Mouse (Mus musculus) heart, adult 2 months (tissue): ENCODE measurements around the gene Ak6. TPM values are rescaled to one million over a fixed set of nuclear protein-coding genes. Genes with fewer than 3 reads are reported as not detected.
A peak's percentile ranks its signal among the peaks of the same experiment; 100 is the strongest.

ENCODE experiments used
- DNase-seq, 2 experiments: peaks; one replicate each; pipeline ENCODE4 v3.0.0; 2021
- H3K27ac ChIP-seq: fragments of 200-600 bp; 2 replicates; pipeline ENCODE4 v1.8.1; 2022
- H3K27me3 ChIP-seq: fragments of 200-500 bp; 2 replicates; pipeline ENCODE4 v1.6.1; 2012; ENCODE audit warnings: mild to moderate bottlenecking, low read length, inconsistent platforms, mixed read lengths; ENCODE audit not compliant: control insufficient read depth, insufficient read depth
- H3K36me3 ChIP-seq: fragments of 200-500 bp; 2 replicates; pipeline ENCODE4 v1.6.1; 2012; ENCODE audit warnings: low read length, inconsistent platforms; ENCODE audit not compliant: control insufficient read depth, insufficient read depth
- H3K4me1 ChIP-seq: fragments of 200-500 bp; 2 replicates; pipeline ENCODE4 v1.6.1; 2011; ENCODE audit warnings: low read length; ENCODE audit not compliant: control insufficient read depth, insufficient read depth
- H3K4me3 ChIP-seq: fragments of 200-600 bp; 2 replicates; pipeline ENCODE4 v1.8.1; 2022
- H3K79me2 ChIP-seq: fragments of 200-500 bp; replicated peaks from 2 replicates; pipeline ENCODE4 v1.6.1; 2012; ENCODE audit warnings: mild to moderate bottlenecking, inconsistent platforms, low read length, moderate library complexity, mixed read lengths; ENCODE audit not compliant: control insufficient read depth, insufficient read depth
- H3K9ac ChIP-seq: fragments of 200-500 bp; 2 replicates; pipeline ENCODE4 v1.6.1; 2012; ENCODE audit warnings: low read depth, mild to moderate bottlenecking, control low read depth, inconsistent platforms, low read length, mixed read lengths
- CTCF ChIP-seq: fragments of 200-600 bp; IDR thresholded peaks from 2 replicates; pipeline ENCODE4 v1.8.1; 2022; ENCODE audit warnings: antibody characterized with exemption, mild to moderate bottlenecking, moderate library complexity
- EP300 ChIP-seq: fragments of 200-500 bp; IDR thresholded peaks from 2 replicates; pipeline ENCODE4 v1.6.1; 2011; ENCODE audit warnings: low read depth, low read length, control low read depth; ENCODE audit not compliant: insufficient read depth
- POLR2A ChIP-seq: fragments of 200-500 bp; IDR thresholded peaks from 2 replicates; pipeline ENCODE4 v1.6.1; 2011; ENCODE audit warnings: mild to moderate bottlenecking, low read depth, low read length, control low read depth; ENCODE audit not compliant: insufficient read depth
- WGBS: fragments of 180-500 bp; shearing (Covaris S2); methylation state at CpG from one replicate; pipeline ENCODE4 v1.1.7; 2018; 5-methylcytosine and 5-hydroxymethylcytosine counted together
- intact Hi-C: fragments of 180-260 bp; cut with DNase I; formaldehyde crosslinking; loops from one replicate; pipeline ENCODE4 v1.15.1; 2025
- polyA plus RNA-seq: library from polyadenylated mRNA; depleted of rRNA; stranded (reverse); fragments of >200 nt; gene quantifications from 2 replicates; pipeline ENCODE4 v1.2.3, GENCODE M21; 2012
- total RNA-seq, 2 experiments: library from RNA; stranded (reverse); gene quantifications; 2 replicates each; pipeline ENCODE4 v1.2.3; 2021

Gene Ak6
- total and polyA plus RNA-seq, 3 experiments, result 49.9 to 65.7 (median 55.1) TPM

- H3K27me3 ChIP-seq, result no peaks in the 10 kb centered on the region
- peaks cover 3% of the 10 kb centered on the region for H3K4me1 ChIP-seq
- peaks cover 4% of the 10 kb centered on the region for H3K36me3 ChIP-seq
- no peak for DNase-seq
- peaks cover 2% of the 10 kb centered on the region; the same call in 1 of the 2 replicates for H3K79me2 ChIP-seq
- peak within 1 kb of the TSS; percentile 85 for H3K9ac ChIP-seq
- H3K4me3 ChIP-seq, result peak within 1 kb of the TSS; percentile 98
- H3K27ac ChIP-seq, result peak within 1 kb of the TSS; percentile 99
- WGBS, result under 1% methylated on average over 60 of the region's 63 CpGs
- intact Hi-C loops, result loop anchor here (5.0 kb wide), 3 partner anchors 81 to 529 kb away; partner anchors contain the start of genes Cdk7, Gtf2h2 and Smn1
- no peak for TF ChIP-seq POLR2A
- TF ChIP-seq EP300, result no peak
- no peak for TF ChIP-seq CTCF
Measured at GRCm38 (mm10) chr13:100651439-100652186, 834 bp downstream of the Ak6 start, which contains the start of gene Taf9. Gene Taf9 (plus strand): TSS chr13:100651579.

DNA sequence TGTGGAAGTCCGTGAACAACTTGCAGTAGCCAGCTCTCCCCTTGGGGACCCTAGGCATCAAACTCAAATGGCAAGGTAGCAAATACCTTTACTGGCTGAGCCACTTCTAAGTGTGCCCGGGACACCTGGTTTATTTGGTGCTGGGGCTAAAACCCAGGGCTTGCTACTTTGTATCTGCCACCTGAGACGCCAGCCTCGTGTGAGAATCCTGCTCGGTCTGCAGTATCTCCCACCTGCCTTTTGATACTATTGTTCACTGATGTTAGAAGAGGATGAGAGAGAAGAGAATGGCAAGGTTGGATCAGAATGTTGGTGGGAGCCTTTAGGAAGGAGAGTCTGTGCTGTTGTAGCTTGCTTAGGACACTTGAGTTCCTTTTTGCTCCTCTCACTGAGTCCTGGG lies 7.3 kb downstream of the Ak6 start:
- Histone ChIP-seq H3K27ac (no peak overlapping the region), H3K4me3 (no peak overlapping the region), H3K4me1 (no peaks in the 10 kb centered on the region), H3K27me3 (no peaks in the 10 kb centered on the region), H3K79me2 (no peaks in the 10 kb centered on the region), H3K9ac (no peak overlapping the region), H3K36me3 (no peaks in the 10 kb centered on the region)
- intact Hi-C loops, result no loop called here
- no peak for DNase-seq
- TF ChIP-seq CTCF, result no peak
- TF ChIP-seq POLR2A, result no peak
- no peak for TF ChIP-seq EP300
- 89% methylated on average over 5 of the region's 5 CpGs for WGBS

DNA sequence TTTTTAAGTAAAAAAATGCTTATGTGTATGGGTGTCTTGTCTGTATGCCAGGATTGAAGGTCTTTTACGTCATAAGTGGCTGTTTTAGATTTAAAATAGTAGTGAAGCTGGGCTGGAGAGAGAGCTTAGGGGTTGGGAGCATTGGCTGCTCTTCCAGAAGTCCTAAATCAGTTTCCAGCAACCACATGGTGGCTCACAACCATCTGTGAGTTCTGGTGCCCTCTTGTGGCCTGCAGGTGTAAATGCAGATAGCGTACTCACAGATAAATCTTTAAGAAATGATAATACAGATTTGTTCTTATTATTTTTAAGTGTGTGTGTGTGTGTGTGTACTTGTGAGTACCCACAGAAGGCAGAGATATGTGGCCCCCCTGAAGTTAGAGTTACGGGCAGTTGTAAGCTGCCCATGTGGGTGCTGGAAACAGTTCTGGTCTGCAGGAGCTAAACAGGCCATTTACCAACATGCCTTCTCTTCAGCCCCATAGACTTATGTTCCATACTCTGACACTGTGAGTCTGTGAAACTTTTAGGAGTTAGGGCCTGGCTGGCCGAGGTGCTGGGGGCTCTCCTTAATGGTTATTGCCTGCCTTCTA lies 9.2 kb downstream of the Ak6 start:
- Histone ChIP-seq H3K9ac (no peak overlapping the region), H3K27me3 (no peaks in the 10 kb centered on the region), H3K27ac (no peak overlapping the region), H3K4me1 (no peaks in the 10 kb centered on the region), H3K4me3 (no peak overlapping the region), H3K79me2 (no peaks in the 10 kb centered on the region), H3K36me3 (no peaks in the 10 kb centered on the region)
- peak; percentile 33 to 45 for DNase-seq
- TF ChIP-seq CTCF (peak; percentile 91), POLR2A (no peak)
- intact Hi-C loops, result no loop called here
- 44% methylated on average over 4 of the region's 4 CpGs for WGBS

- TF ChIP-seq CTCF (no peak), EP300 (no peak), POLR2A (no peak)
- 1% methylated on average over 44 of the region's 44 CpGs for WGBS
- no peaks in the 10 kb centered on the region for H3K4me1 ChIP-seq
- peak within 1 kb of the TSS; percentile 64 for H3K27ac ChIP-seq
- no peaks in the 10 kb centered on the region for H3K27me3 ChIP-seq
- DNase-seq, result peak; percentile 45 to 47
- H3K9ac ChIP-seq, result peak within 1 kb of the TSS; percentile 54
- no peaks in the 10 kb centered on the region for H3K36me3 ChIP-seq
- H3K79me2 ChIP-seq, result no peaks in the 10 kb centered on the region
- H3K4me3 ChIP-seq, result peak within 1 kb of the TSS; percentile 61
- intact Hi-C loops, result no loop called here
Measured at GRCm38 (mm10) chr13:100669291-100670022, 18.7 kb downstream of the Ak6 start, which contains the start of gene Ccdc125. Gene Ccdc125 (plus strand): TSS chr13:100669717.

- H3K4me1 ChIP-seq, result no peaks in the 10 kb centered on the region
- no peak for DNase-seq
- H3K27ac ChIP-seq, result peak overlapping the region; percentile 64; the same call in 1 of the 2 replicates
- intact Hi-C loops, result no loop called here
- peak overlapping the region; percentile 61 for H3K4me3 ChIP-seq
- H3K79me2 ChIP-seq, result no peaks in the 10 kb centered on the region
- H3K9ac ChIP-seq, result no peak overlapping the region
- TF ChIP-seq EP300 (no peak), POLR2A (no peak), CTCF (no peak)
- H3K27me3 ChIP-seq, result no peaks in the 10 kb centered on the region
- 46% methylated on average over 9 of the region's 9 CpGs for WGBS
- H3K36me3 ChIP-seq, result no peaks in the 10 kb centered on the region
Measured at GRCm38 (mm10) chr13:100670181-100670741, 19.5 kb downstream of the Ak6 start.
